Mouse (Mus musculus): ENCODE results near the gene Tcl1.

GRCm38 (mm10) chr12:105217101-105217760 is 5.4 kb downstream of the Tcl1 start:
- no peak for TF ChIP-seq CTCF (IDR thresholded peaks at IDR 0.05; ENCODE audit: low read depth)
- TF ChIP-seq EP300 (optimal IDR thresholded peaks at IDR 0.05) = no peak
